Mouse (Mus musculus) B cell, adult 62 days (primary cell): ENCODE measurements around the gene Gigyf1. TPM values are rescaled to one million over a fixed set of nuclear protein-coding genes. Genes with fewer than 3 reads are reported as not detected.

ENCODE experiments used
- total RNA-seq: library from RNA; stranded (reverse); gene quantifications from 4 replicates; pipeline ENCODE4 v1.2.4, GENCODE M21; 2023

Gigyf1 gene
- total RNA-seq = 102 to 122 TPM (median 107 TPM) in 4 replicates

GRCm38 (mm10) chr5:137518436-137518835 lies at the start of gene Gigyf1:
Gene Gigyf1, plus strand, starts transcription at chr5:137518548.

DNA sequence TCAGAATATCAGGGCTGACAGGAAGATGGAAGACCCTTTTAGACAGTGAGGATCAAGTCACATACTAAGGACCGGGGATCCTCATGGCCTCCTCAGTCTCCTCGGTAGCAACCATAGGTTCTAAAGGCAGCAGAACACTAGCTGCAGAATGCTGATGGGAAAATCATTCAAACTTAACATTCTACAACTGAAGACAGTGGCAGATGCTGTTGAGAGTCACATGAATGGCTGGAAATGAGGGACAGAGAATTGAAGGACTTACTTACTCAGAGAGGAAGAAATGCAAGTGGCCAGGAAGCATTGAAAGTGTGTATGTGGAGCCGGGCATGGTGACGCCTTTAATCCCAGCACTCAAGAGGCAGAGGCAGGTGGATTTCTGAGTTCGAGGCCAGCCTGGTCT lies 41.4 kb upstream of the Gigyf1 start, which contains the start of gene Zan:
Gene Zan, minus strand, starts transcription at position 101 of the 400 bp plus-strand sequence.

GRCm38 (mm10) chr5:137501709-137502666 lies 16.4 kb upstream of the Gigyf1 start, which contains the start of gene Pop7:
Gene Pop7, minus strand, starts transcription at chr5:137502518.

GRCm38 (mm10) chr5:137533117-137533827 lies 14.9 kb downstream of the Gigyf1 start, which contains the start of the genes Epo and Gnb2:
Gene Epo, minus strand, starts transcription at chr5:137533242.
Gene Gnb2, minus strand, starts transcription at chr5:137533510.

GRCm38 (mm10) chr5:137553411-137553837 lies 35.1 kb downstream of the Gigyf1 start, which contains the start of gene Actl6b:
Gene Actl6b, plus strand, starts transcription at chr5:137553517.

DNA sequence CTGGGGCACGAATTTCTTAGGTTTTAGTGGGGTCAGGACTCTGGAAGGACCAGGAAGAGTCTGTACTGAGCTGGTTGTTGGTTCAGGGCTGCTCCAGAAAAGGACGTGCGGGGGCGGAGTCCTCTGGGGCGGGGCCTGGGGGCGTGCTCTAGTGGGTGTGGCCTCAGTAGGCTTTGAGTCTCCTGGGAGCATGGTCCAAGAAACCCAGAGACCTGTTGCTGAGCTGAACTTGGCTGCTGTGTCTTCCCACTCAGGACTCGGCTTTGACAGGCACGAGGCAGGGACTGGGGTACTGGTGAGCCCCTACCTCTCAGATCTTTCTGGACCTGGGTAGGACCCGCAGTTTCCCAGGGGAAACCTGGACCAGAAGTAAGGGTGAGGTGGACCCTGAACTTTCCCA lies 51.3 kb downstream of the Gigyf1 start, which contains the start of gene Tfr2:
Gene Tfr2, plus strand, starts transcription at position 176 of the 400 bp plus-strand sequence.

Other genes with a start within 250 kb of the Gigyf1 start
- gene Ache, start 231.0 kb upstream of the Gigyf1 start, total RNA-seq = 0.43 to 0.98 TPM (median 0.74 TPM) in 4 replicates
- 0.58 to 2.3 TPM (median 1.7 TPM) in 4 replicates for gene Ufsp1, start 223.9 kb upstream of the Gigyf1 start, total RNA-seq
- gene Srrt, start 210.9 kb upstream of the Gigyf1 start, total RNA-seq = 398 to 449 TPM (median 433 TPM) in 4 replicates
- 5.1 to 7.4 TPM (median 6.9 TPM) in 4 replicates for gene Trip6, start 204.1 kb upstream of the Gigyf1 start, total RNA-seq
- 19.9 to 27.0 TPM (median 21.0 TPM) in 4 replicates for gene Slc12a9, start 185.0 kb upstream of the Gigyf1 start, total RNA-seq
- not detected in 4 replicates for gene Ephb4, start 168.4 kb upstream of the Gigyf1 start, total RNA-seq
- gene Zan, start 41.5 kb upstream of the Gigyf1 start, total RNA-seq = not detected in 4 replicates
- gene Pop7, start 16.0 kb upstream of the Gigyf1 start, total RNA-seq = 31.5 to 37.5 TPM (median 32.2 TPM) in 4 replicates
- not detected in 4 replicates for gene Epo, start 14.7 kb downstream of the Gigyf1 start, total RNA-seq
- 376 to 402 TPM (median 387 TPM) in 4 replicates for gene Gnb2, start 15.0 kb downstream of the Gigyf1 start, total RNA-seq
- gene Actl6b, start 35.0 kb downstream of the Gigyf1 start, total RNA-seq = not detected in 4 replicates
- 0.44 to 1.0 TPM (median 0.49 TPM) in 3 of 4 replicates, not detected in the other for gene Tfr2, start 51.3 kb downstream of the Gigyf1 start, total RNA-seq
- 35.5 to 53.4 TPM (median 47.2 TPM) in 4 replicates for gene Mospd3, start 82.5 kb downstream of the Gigyf1 start, total RNA-seq
- gene Pcolce, start 95.2 kb downstream of the Gigyf1 start, total RNA-seq = 0.57 to 1.8 TPM (median 0.97 TPM) in 4 replicates
- 0.35 to 1.1 TPM (median 0.51 TPM) in 4 replicates for gene Fbxo24, start 110.5 kb downstream of the Gigyf1 start, total RNA-seq
- 194 to 213 TPM (median 205 TPM) in 4 replicates for gene Lrch4, start 110.6 kb downstream of the Gigyf1 start, total RNA-seq
- gene Gm20605, start 110.6 kb downstream of the Gigyf1 start, total RNA-seq = 60.1 to 69.9 TPM (median 63.7 TPM) in 4 replicates
- 70.9 to 87.6 TPM (median 79.5 TPM) in 4 replicates for gene Sap25, start 122.8 kb downstream of the Gigyf1 start, total RNA-seq
- gene Irs3, start 127.2 kb downstream of the Gigyf1 start, total RNA-seq = not detected in 4 replicates
- gene Agfg2, start 166.2 kb downstream of the Gigyf1 start, total RNA-seq = 15.2 to 20.8 TPM (median 18.0 TPM) in 4 replicates
- 0.24 to 0.75 TPM (median 0.55 TPM) in 4 replicates for gene Nyap1, start 223.1 kb downstream of the Gigyf1 start, total RNA-seq
- gene Tsc22d4, start 227.2 kb downstream of the Gigyf1 start, total RNA-seq = 195 to 220 TPM (median 202 TPM) in 4 replicates